Mouse (Mus musculus) liver, embryonic 14.5 days (tissue): ENCODE data around the gene Plagl1.

Experiments
- CTCF ChIP-seq: IDR thresholded peaks from 2 replicates; pipeline ENCODE4 v1.5.1; 2016; ENCODE audit warnings: antibody characterized with exemption, low read depth, control low read depth
- EP300 ChIP-seq: IDR thresholded peaks from 2 replicates; pipeline ENCODE4 v1.6.1; 2016; ENCODE audit warnings: antibody characterized with exemption, low read depth

- TF ChIP-seq CTCF (no peak), EP300 (no peak)
These were observed 90.1 kb downstream of the Plagl1 start for GRCm38 (mm10) chr10:13150435-13150834.
